Mouse (Mus musculus): ENCODE data around the gene Mas1.

- TF ChIP-seq CTCF (IDR thresholded peaks at IDR 0.05; ENCODE audit: low read depth): no peak
- TF ChIP-seq EP300 (IDR thresholded peaks at IDR 0.05; ENCODE audit: low read depth): no peak
Measured at GRCm38 (mm10) chr17:12814502-12814901, 53.4 kb downstream of the Mas1 start.

All from liver, postnatal 0 days (tissue).